Mouse (Mus musculus) heart, embryonic 16.5 days (tissue): ENCODE measurements around the gene Stac. TPM values are rescaled to one million over a fixed set of nuclear protein-coding genes. Genes with fewer than 3 reads are reported as not detected.

Experiments used
- ATAC-seq: fragments of 200-750 bp; cut with Nextera tagmentation; replicated peaks from 2 replicates; pipeline ENCODE4 v1.8.0; 2017; ENCODE audit warnings: moderate number of reproducible peaks; ENCODE audit not compliant: insufficient read depth, low FRiP score; ENCODE audit errors: extremely low read depth
- H3K27ac ChIP-seq: fragments of 300-500 bp; sonication (generic); 2 replicates; pipeline ENCODE4 v1.5.1; 2014; ENCODE audit warnings: mild to moderate bottlenecking, low read length, control low read depth, moderate library complexity
- H3K27me3 ChIP-seq: fragments of 300-500 bp; sonication (generic); 2 replicates; pipeline ENCODE4 v1.6.1; 2014; ENCODE audit warnings: low read length, mixed read lengths; ENCODE audit not compliant: control insufficient read depth, insufficient read depth
- H3K36me3 ChIP-seq: fragments of 300-500 bp; sonication (generic); 2 replicates; pipeline ENCODE4 v1.6.1; 2014; ENCODE audit not compliant: control insufficient read depth, insufficient read depth
- H3K4me1 ChIP-seq: fragments of 300-500 bp; sonication (generic); 2 replicates; pipeline ENCODE4 v1.6.1; 2014; ENCODE audit warnings: low read length, mixed read lengths; ENCODE audit not compliant: control insufficient read depth, insufficient read depth
- H3K4me2 ChIP-seq: fragments of 300-500 bp; sonication (generic); 2 replicates; pipeline ENCODE4 v1.6.1; 2014; ENCODE audit warnings: low read depth, mild to moderate bottlenecking, control low read depth, low read length
- H3K4me3 ChIP-seq: fragments of 300-500 bp; sonication (generic); 2 replicates; pipeline ENCODE4 v1.5.1; 2014; ENCODE audit warnings: mild to moderate bottlenecking, control low read depth, low read length
- H3K9ac ChIP-seq: fragments of 300-500 bp; sonication (generic); 2 replicates; pipeline ENCODE4 v1.6.1; 2014; ENCODE audit warnings: low read length, control low read depth
- H3K9me3 ChIP-seq: fragments of 300-500 bp; sonication (generic); replicated peaks from 2 replicates; pipeline ENCODE4 v1.6.1; 2016; ENCODE audit warnings: low read length; ENCODE audit not compliant: control insufficient read depth
- WGBS: fragments of 180-500 bp; shearing (Covaris S2); extraction: QIAGEN DNeasy Blood & Tissue Kit; methylation state at CpG from one replicate; pipeline ENCODE4 v1.1.7; 2014; 5-methylcytosine and 5-hydroxymethylcytosine counted together
- polyA plus RNA-seq: library from polyadenylated mRNA; unstranded; fragments of >200 nt; fragmentation: Nextera tagmentation; extraction: Ambion mirVana; gene quantifications from 2 replicates; pipeline ENCODE4 v1.2.1, GENCODE M21; 2015

Gene Stac
- polyA plus RNA-seq, 1 experiment from 2014 or later = 0.85 TPM

GRCm38 (mm10) chr9:111637641-111638040 lies 52.5 kb downstream of the Stac start:
- 31% methylated on average over 2 of the region's 2 CpGs for WGBS
- Histone ChIP-seq H3K27ac (no peak overlapping the region), H3K4me2 (no peak overlapping the region), H3K9ac (no peak overlapping the region), H3K27me3 (no peaks in the 10 kb centered on the region), H3K4me3 (no peak overlapping the region), H3K9me3 (peaks cover 5% of the 10 kb centered on the region; the same call in 1 of the 2 replicates), H3K4me1 (0 out of 2 replicates have a peak, but pooled peaks cover 3% of the 10 kb centered on the region), H3K36me3 (no peaks in the 10 kb centered on the region)
- ATAC-seq = no peak

DNA sequence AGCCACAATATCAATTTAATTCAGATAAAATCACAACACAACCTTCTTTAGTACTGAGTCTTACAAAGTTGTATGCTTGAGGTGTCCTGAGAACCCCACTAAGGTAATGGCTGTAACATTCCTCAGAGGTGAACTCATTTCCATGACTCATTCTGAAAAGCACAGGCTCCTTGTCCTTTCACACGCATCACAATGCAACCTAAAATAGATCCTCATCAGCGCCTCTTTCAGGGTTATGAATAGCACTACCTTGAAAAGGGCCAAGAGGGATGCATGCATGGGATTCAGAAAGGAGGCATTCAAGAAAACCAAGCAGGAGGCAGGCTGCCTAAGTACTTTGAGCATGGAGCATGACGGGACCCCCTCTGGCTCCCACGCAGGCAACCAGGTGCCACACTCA lies 57.3 kb downstream of the Stac start:
- WGBS = 41% methylated on average over 4 of the region's 4 CpGs
- Histone ChIP-seq H3K27me3 (no peaks in the 10 kb centered on the region), H3K36me3 (no peaks in the 10 kb centered on the region), H3K9me3 (no peaks in the 10 kb centered on the region), H3K4me1 (0 out of 2 replicates have a peak, but pooled peaks cover 3% of the 10 kb centered on the region), H3K9ac (no peak overlapping the region), H3K4me3 (no peak overlapping the region), H3K27ac (no peak overlapping the region), H3K4me2 (no peak overlapping the region)
- ATAC-seq = no peak

GRCm38 (mm10) chr9:111621191-111621590 lies 69.0 kb downstream of the Stac start:
- Histone ChIP-seq H3K4me1 (no peaks in the 10 kb centered on the region), H3K4me2 (no peak overlapping the region), H3K27ac (no peak overlapping the region), H3K9ac (no peak overlapping the region), H3K36me3 (no peaks in the 10 kb centered on the region), H3K4me3 (no peak overlapping the region), H3K27me3 (no peaks in the 10 kb centered on the region), H3K9me3 (no peaks in the 10 kb centered on the region)
- WGBS = 51% methylated on average over 2 of the region's 2 CpGs
- no peak for ATAC-seq

- H3K4me1 ChIP-seq = no peaks in the 10 kb centered on the region
- H3K27me3 ChIP-seq = no peaks in the 10 kb centered on the region
- no peak overlapping the region for H3K4me2 ChIP-seq
- H3K4me3 ChIP-seq = no peak overlapping the region
- H3K36me3 ChIP-seq = no peaks in the 10 kb centered on the region
- 37% methylated on average over 3 of the region's 3 CpGs for WGBS
- H3K9me3 ChIP-seq = no peaks in the 10 kb centered on the region
- ATAC-seq = no peak
- H3K9ac ChIP-seq = no peak overlapping the region
- no peak overlapping the region for H3K27ac ChIP-seq
These were observed 78.8 kb downstream of the Stac start for GRCm38 (mm10) chr9:111611341-111611740.

DNA sequence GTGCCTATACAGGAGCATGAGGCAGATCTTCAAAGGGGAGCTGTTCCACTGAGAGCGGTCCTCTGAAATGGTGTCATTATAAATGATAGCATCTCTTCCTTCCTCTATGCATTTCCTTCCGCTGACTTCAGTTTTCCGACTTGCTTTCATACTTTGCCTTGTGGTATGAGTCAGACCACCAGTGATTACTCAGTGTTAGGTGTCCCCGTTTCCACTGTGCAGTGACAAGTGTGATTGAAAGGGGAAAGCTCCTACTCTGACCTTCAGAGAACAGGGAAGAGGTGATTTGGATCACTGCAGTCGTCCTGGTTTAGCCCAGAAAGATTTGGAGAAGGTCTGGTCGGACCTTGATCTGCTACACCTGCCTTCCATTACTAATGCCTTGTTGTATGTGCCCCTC lies 81.4 kb downstream of the Stac start:
- no peaks in the 10 kb centered on the region for H3K4me1 ChIP-seq
- H3K27me3 ChIP-seq = no peaks in the 10 kb centered on the region
- no peaks in the 10 kb centered on the region for H3K9me3 ChIP-seq
- no peak overlapping the region for H3K27ac ChIP-seq
- H3K4me3 ChIP-seq = no peak overlapping the region
- ATAC-seq = no peak
- H3K36me3 ChIP-seq = no peaks in the 10 kb centered on the region
- 45% methylated on average over 6 of the region's 6 CpGs for WGBS
- no peak overlapping the region for H3K9ac ChIP-seq
- no peak overlapping the region for H3K4me2 ChIP-seq

DNA sequence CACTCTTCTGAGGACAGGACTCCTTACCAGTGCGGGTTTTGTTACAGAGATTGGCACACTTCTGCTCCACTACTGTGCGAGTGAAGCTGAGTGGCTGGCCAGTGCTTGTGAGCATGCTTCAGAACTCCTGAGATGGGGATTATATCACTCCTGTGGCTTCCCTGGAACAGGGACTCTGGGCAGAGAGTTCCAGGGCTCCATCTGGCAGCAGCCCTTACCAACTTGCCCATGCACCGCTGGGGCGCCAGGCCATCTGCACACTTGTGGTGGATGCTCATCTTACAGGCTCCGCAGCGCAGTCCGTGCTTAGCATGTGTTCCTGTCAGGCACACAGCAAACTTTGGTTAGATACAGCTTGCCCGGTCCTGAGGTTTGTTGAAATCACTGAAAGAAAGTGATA lies 83.5 kb downstream of the Stac start:
- Histone ChIP-seq H3K4me2 (no peak overlapping the region), H3K27me3 (no peaks in the 10 kb centered on the region), H3K4me1 (no peaks in the 10 kb centered on the region), H3K36me3 (no peaks in the 10 kb centered on the region), H3K4me3 (no peak overlapping the region), H3K9me3 (no peaks in the 10 kb centered on the region), H3K27ac (no peak overlapping the region), H3K9ac (no peak overlapping the region)
- no peak for ATAC-seq
- 87% methylated on average over 8 of the region's 8 CpGs for WGBS

GRCm38 (mm10) chr9:111587527-111587926 lies 102.6 kb downstream of the Stac start:
- 81% methylated on average over 2 of the region's 2 CpGs for WGBS
- H3K9ac ChIP-seq = no peak overlapping the region

DNA sequence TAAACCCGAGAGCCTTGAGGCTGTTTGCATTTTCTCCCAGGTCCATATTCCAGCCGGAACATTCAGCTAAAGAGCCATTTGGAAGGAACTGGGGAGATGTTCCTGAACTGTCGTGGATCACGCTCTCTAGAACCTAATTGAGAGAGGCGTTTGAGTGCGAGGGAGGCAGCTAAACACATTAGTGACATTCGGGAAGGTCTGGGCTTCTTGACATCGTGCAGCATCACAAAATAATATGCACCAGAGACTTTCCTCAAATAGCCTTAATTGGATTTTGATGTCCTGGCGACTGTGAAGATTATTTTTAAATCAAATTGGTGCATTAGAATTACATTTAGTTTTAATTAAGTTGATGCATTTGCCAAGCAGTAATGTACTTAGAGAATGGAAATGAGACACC lies 111.4 kb downstream of the Stac start:
- peaks cover 3% of the 10 kb centered on the region; the same call in 1 of the 2 replicates for H3K4me1 ChIP-seq
- H3K36me3 ChIP-seq = no peaks in the 10 kb centered on the region
- H3K9me3 ChIP-seq = no peaks in the 10 kb centered on the region
- ATAC-seq = no peak
- no peak overlapping the region for H3K4me3 ChIP-seq
- H3K4me2 ChIP-seq = no peak overlapping the region
- no peak overlapping the region for H3K9ac ChIP-seq
- 71% methylated on average over 9 of the region's 9 CpGs for whole genome bisulfite sequencing
- H3K27me3 ChIP-seq = no peaks in the 10 kb centered on the region
- H3K27ac ChIP-seq = no peak overlapping the region

More at GRCm38 (mm10) chr9:111587527-111587926, 102.6 kb downstream of the Stac start:
- H3K4me1 ChIP-seq = no peaks in the 10 kb centered on the region
- no peaks in the 10 kb centered on the region for H3K9me3 ChIP-seq
- no peak overlapping the region for H3K27ac ChIP-seq
- no peak for ATAC-seq
- H3K36me3 ChIP-seq = no peaks in the 10 kb centered on the region
- no peaks in the 10 kb centered on the region for H3K27me3 ChIP-seq
- no peak overlapping the region for H3K4me3 ChIP-seq
- no peak overlapping the region for H3K4me2 ChIP-seq

DNA sequence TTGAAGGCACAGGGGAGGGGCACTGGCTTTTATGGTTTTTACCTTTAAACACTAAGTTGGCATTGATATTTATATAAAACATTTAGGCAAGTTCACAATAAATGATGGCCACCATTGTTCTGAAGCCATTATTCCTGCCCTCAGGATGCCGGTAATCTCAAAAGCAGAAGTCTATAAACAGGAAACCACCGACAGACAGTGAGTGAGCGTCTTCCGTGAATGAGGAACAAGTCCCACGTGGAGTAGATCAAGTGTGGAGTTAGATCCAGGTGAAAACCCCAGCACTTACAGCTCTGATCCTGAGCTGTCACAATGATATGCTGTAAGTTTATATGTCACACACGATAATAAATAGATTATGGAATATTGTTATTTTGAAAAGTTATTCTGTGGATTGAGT lies 112.7 kb downstream of the Stac start:
- H3K36me3 ChIP-seq = no peaks in the 10 kb centered on the region
- H3K4me2 ChIP-seq = no peak overlapping the region
- H3K4me3 ChIP-seq = no peak overlapping the region
- no peak overlapping the region for H3K27ac ChIP-seq
- no peaks in the 10 kb centered on the region for H3K27me3 ChIP-seq
- 66% methylated on average over 6 of the region's 6 CpGs for WGBS
- no peak overlapping the region for H3K9ac ChIP-seq
- no peaks in the 10 kb centered on the region for H3K9me3 ChIP-seq
- ATAC-seq = no peak
- peaks cover 7% of the 10 kb centered on the region for H3K4me1 ChIP-seq

DNA sequence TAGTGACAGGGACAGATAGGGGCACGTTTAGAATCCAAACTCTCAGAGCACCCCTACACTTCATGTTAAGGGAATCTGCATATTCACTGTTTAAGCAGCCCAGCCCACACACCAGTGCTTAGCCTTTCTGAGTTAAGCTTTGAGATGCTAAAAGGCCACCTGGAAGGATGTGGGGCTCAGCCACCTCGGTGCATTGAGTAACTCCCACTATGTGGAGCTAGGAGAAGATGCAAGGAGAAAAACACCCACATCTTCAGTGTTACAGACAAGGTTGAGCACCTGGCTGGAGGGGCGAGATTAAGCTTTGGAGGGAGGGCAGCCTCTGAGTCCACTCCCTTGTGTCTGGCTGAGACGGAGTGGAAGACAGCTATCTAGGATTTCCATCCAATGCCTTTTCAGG lies 114.3 kb downstream of the Stac start:
- Histone ChIP-seq H3K36me3 (no peaks in the 10 kb centered on the region), H3K4me2 (no peak overlapping the region), H3K9ac (no peak overlapping the region), H3K4me1 (peaks cover 7% of the 10 kb centered on the region), H3K27me3 (no peaks in the 10 kb centered on the region), H3K4me3 (no peak overlapping the region), H3K27ac (no peak overlapping the region), H3K9me3 (no peaks in the 10 kb centered on the region)
- no peak for ATAC-seq
- 41% methylated on average over 4 of the region's 4 CpGs for WGBS
